Mouse (Mus musculus) thymus, postnatal 36 days (tissue): Measurements from ENCODE around the gene Casc3.

Experiments
- DNase-seq, 2 experiments: peaks; one replicate each; pipeline ENCODE4 v3.0.0; 2022; ENCODE audit warnings: mixed read lengths in 2 of 2

Gene Casc3

DNA sequence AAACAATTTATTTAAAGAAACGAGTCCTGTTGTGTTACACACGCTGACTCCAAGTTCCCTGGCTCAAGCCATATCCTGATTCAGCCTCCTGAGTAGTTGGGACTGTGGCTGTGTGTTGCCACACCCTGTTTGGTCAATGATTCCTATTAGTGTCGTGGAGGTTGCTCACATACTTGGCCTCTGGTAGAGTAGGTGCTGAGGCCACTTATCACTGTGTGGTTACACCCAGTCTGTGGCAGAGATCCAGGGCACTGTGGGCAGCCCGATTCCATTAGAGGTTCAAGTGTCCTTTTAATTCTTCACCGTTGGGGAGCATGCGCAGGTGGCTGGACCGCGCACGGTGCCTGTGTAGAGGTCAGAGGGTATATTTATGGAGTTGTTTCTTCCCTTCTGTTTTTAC lies 69.2 kb downstream of the Casc3 start:
- no peak for DNase-seq

DNA sequence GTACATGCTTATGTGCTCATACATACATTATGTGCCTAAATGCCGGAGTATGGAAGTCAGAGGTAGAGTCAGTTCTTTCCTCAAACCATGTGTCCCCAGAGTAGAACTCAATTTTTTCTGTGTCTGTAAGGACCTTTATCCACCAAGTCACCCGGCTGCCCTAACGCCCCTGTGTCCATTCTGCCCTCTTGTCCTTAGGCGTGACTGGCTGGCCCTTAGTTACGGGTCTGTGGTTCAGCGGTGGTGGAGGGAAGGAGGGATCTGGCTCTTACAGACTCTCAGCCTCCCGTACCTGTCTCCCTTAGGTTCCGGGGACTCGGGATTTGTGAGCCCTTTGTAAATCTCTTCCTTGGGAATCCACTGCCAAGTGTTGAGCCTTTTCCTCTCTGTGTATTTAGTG lies 72.3 kb downstream of the Casc3 start:
- DNase-seq, result no peak
